Mouse (Mus musculus): ENCODE data around the gene Vapa. TPM values are rescaled to one million over a fixed set of nuclear protein-coding genes. Genes with fewer than 3 reads are reported as not detected.
A peak's percentile ranks its signal among the peaks of the same experiment; 100 is the strongest.

The Vapa gene
- total RNA-seq, 2 experiments from 2014 or later: 149 TPM

DNA sequence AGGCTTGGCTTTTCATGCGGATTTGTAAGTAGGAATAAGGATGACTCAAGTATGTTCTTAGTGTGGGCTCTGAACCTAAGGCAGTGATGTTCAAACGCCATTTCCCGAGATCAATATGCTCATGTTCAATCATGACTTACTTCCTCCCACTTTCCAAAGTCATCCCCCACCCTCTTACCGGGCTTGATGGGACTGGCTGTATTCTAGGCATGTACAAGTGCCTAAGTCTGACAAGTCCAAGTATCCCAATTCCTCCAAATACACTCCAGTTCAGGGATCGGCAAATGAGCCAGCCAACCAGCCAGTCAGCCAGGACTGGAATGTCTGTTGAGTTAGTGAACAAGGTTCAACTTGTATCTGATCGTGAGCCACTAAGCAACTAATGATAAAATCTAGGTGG, 12.9 kb upstream of the Vapa start:
- DNase-seq (ENCODE audit: low spot score in 2 of 2): no peak

DNA sequence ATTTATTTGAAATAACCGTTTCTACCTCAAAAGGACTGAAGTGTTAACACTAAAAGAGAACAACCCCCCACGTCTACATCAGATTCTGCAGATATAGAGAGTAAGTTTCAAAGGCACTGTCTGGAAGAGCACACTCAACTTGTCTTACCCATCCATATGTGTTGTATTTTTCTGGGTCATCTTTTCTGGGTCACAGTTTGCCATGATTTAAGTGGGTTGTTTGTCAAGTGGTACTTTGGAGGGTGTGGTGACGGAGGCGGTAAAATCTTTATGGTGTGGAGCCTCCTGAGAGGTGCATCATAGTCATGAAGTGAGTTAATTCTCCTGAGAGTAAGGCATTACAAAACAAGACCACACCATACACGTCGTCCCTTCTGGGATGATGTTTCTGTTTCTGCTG, 12.2 kb upstream of the Vapa start:
- DNase-seq (ENCODE audit: low spot score in 2 of 2): no peak

DNA sequence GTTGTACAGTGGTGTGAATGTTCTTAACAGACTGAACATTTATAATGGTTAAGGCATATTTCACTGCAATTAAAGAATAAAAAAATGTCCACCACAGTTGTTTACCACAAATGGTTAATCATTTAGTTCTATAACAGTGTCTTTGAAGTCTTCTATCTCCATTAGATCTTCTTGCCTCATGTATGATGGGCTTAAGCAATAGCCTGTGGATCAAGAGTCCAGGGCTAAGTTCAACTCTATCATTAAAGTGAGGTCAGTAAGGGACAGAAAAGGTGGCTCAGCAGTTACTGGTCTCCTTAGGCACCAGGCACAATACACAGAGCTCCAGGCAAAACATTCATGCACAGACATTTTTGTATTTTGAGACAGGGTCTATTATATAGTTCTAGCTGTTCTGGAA, 9.8 kb upstream of the Vapa start:
- DNase-seq (ENCODE audit: low spot score in 2 of 2): no peak

DNA sequence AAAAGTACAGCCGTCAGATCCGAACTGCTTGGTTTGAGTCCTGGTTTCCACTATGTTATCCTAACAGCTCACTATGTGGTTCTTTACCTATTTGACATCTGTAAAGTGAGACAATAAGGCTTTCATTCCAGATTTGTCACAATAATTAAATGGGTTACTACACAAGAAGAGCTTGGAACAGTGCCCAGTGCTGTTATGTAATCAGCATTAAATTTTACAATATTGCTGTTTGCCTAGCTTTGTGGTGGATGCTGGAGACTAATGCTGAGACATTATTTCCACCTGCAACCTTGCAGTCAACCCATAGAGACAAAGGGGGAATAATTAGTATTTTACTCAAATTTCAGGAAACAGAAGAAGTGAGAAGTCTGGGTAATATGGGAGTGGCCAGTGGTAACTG, 5.1 kb upstream of the Vapa start:
- no peak for DNase-seq (ENCODE audit: low spot score in 2 of 2)

DNA sequence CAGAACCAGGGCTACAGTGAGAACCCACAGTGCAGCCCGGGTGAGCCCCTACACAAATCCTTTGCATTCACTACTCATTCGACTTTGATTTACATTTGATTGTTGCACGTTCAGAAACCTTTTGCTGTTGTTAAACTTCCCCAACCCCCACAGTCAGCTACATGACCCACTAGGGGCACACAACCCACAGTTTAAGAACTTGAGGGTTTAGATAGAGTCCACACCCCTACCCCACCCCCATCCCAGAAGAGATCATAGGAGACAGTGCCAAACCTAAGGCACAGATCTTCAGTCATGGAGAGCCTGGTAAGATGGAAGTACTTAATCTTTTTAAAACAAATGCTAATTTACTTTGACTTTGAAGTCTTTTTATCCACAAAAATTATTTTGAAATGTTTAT, 2.3 kb upstream of the Vapa start:
- DNase-seq (ENCODE audit: low spot score in 2 of 2): no peak

DNA sequence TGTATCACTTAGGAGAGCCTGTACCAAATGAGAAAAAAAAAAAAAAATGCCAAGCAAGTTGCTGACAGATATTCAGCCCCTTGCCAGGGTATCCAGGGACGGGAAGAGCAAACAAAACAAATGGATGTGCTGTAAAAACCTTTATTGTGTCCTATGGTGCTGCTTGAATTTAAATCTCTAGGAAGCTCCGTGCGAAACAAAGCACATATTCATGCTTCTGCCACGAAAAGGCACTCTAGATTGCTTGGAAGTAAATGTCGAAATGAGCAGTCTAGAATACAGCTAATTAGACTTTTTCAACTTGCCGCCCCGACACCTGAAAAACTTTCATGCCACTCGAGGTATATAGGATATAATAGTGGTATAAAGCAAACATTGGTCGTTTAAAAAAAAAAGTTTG, 1.1 kb upstream of the Vapa start:
- DNase-seq (ENCODE audit: low spot score in 2 of 2): no peak

DNA sequence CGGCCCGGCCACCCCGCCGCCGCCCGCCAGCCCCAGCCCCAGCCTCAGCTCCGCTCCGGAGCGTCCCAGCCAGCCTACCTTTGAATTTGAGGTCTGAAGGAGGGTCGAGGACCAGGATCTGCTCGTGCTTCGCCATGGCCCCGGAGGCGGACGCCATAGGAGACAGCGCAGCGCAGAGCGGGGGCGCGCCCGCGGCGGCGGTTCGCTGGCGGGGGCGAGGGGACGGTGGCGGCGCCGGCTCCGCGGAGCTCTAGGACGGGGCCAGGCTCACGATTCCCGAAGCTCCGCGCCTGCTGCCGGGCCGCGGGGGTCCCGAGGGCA, 253 bp downstream of the Vapa start:
- no peak for DNase-seq (ENCODE audit: low spot score in 2 of 2)

DNA sequence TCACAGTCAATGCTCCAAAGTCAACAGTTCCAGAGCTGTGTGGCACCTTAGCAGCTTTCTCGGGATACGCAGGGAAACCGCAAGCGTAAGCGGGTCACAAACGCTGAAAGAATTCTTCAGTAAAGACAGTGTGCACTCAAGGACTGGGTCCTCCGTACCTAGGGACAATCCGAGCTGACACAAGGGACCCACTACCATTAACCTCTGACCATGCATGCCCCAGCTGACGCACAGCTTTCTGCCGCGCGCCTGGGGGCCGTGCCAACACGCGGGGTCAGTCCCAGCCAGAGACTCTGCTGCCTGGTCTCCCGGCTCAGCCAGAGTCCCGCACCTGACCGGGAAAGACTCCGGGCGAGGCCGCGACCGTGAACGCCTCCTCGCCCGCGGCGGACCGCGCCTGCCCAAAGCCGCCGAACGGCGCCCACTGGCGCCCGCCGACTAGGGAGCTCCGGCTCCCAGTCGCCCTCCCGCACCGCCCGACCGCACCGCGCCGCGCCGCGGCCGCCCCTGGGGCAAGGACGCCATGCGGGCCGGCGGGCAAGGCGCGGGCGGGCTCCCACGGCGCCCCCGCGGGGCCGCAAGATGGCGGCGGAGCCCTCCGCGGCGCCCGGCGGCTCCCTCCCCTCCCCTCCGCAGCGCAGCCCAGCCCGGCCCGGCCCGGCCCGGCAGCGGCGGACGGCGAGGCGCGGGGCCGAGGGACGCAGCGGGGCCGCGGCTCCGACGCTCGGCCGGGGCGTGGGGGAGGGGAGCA, 789 bp downstream of the Vapa start:
- peak; percentile 22 to 47 for DNase-seq (ENCODE audit: low spot score in 2 of 2)

DNA sequence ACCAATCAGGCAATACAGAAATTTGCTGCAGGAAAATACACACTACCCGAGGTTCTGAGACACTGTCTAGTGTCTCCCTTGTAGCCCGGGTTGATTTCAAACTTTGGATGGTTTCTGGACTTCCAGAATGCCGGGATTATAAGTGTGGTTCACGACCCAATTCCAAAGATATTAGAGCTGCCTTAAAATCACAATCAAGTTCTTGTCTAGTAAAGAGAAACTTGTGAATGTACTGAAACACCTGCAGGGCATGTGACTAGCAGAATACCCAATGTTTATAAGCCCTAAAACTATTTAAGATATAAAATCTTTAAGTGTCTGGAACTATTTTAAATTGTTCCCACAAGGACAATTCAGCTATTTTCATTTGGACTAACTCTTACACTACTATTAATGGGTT, 1.6 kb downstream of the Vapa start:
- no peak for DNase-seq (ENCODE audit: low spot score in 2 of 2)

DNA sequence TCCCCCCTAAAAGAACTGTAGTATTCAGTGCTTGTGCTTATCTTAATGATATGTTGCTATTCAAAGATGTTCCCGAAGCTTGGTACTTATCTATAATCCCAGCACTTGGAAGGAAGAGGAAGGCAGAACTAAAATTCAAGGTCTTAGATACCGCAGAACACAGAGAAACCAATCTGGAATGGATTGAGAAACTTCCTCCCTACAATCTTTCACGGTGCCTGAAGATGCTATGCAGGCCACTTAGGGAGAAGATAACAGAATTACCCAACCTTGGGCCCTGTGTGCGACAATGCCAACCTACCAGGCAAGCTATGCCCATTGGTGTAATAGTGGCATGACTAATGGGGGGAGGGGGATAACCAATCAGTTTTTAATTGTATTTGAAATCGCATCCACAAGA, 4.6 kb downstream of the Vapa start:
- no peak for DNase-seq (ENCODE audit: low spot score in 2 of 2)

DNA sequence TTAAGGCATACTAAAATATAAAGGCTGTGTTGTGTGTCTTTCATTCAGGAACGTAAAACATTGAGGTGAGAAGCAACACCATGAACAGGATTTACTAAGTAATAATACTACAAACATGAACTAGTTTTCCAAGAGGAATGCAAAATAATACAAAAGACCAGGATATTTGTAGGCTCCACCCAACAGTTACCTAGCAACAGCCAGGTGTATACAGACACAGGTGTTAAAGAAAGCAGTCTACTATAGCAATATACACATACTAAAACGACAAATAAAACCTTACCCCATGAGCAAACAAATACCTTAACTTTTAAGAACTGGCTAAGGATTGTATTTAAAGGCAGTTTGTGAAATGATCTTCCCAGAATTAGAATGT, 5.1 kb downstream of the Vapa start:
- no peak for DNase-seq (ENCODE audit: low spot score in 2 of 2)

DNA sequence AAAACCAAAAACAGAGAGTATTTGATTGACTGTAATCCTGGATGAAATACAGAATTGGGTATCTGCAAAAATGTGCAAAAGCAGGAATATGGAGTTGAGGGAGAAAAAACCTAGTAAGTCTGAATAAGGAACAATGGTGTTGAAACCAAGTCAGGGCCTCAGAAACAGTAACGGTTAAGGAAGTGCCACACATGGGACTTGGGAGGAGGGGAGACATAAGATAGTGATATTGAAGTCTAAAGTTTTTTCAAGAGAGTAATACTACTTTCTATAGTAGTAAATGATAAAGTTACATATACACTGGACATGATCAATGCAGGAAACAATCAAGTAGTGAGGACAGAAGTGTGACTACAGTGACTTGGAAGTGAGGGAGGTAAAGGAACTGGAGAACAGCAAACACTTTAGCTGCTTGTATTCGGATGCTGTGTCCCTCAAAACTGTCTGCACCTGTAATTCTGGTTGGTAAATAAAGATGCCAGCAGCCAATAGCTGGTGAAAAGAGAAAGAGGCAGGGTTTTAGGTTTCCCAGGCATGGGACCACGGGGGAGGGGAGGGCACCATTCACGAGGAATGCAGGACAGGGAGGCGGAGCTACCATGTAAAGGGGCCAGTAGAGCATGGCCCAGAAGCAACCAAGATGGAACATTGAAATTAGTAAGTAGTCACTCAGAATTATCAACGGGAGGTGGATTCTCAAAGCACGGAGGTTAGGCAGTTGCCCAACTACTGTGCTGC, 5.6 kb downstream of the Vapa start:
- no peak for DNase-seq (ENCODE audit: low spot score in 2 of 2)

DNA sequence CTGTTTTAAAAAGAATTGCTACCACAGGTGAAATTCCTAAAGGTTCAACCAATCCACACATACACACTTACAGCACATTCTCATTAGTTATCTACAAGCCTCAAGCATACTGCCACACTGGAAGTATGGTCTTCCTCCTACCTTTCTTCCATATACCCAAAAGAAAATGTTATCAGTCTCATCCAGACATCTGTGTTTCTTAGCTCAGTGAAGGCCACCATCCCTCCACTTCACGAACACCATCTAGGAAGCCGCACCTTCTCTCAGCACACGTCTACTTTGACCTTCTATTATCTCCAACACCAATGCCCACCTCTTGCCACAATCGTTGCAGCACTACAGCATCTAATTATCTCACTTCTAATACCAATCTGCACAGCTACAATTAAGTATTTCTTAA, 7.3 kb downstream of the Vapa start:
- no peak for DNase-seq (ENCODE audit: low spot score in 2 of 2)

DNA sequence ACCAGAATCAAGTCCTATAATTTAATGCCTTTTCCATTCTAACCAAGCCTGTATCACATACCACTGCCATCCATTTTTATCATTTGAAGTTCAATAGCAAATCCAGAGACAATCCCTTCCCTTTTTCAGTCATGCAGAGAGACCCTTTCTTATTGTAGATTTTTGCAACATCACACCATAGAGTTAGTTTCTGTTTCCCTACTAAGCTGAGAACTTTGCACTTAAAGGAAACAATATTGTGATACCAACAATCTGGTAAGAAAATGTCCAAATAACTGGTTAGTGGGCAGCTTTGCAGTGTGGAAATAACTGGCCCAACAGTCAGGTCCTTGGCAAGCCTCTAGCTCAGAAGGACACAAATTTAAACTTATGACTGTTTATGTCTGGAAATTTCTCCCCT, 8.5 kb downstream of the Vapa start:
- no peak for DNase-seq (ENCODE audit: low spot score in 2 of 2)

DNA sequence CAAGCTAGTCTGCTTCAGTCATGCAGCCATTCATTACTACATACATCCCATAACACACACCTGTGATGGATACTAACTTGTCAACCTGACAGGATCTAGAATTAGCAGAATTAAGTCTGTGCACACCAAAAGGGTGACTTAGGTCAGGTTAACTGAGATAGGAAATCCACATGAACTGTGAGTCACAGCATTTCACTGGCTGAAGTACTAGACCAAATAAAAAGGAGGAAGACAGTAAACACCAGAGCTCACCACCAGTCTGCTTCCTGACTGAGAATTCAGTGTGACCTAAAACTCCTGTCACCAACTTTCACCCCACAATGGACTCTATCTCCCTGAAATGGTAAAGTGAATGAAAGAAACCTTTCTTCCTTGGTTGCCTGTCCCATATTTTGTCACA, 9.0 kb downstream of the Vapa start:
- no peak for DNase-seq (ENCODE audit: low spot score in 2 of 2)

DNA sequence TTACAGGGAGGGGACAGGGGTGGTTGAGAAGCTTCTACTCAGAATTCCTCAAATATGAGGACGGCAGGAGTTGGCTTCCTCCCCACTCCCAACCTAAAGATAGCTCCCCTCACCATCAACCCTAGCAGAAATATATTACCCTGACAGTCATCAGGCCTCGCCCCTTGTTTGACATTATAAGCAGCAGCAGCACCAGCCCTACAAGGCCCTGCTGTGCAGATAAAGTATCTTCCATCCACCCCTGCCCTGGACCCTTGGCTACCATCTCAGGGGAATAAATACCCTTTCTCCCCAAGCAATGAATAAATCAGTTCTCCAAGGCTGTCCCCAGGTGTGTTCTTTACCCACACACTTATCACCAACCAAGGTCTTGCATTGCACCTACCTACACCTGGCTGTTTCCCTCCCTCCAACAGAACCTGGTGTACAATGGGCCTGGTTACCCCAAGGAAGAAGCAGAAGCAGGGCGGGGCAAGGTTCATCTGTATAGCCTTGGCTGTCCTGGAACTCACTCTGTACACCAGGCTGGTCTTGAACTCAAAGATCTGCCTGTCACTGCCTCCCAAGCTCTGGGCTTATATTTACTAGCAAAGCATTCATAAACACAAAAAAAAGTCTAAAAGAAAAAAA, 15.4 kb downstream of the Vapa start:
- no peak for DNase-seq (ENCODE audit: low spot score in 2 of 2)

DNA sequence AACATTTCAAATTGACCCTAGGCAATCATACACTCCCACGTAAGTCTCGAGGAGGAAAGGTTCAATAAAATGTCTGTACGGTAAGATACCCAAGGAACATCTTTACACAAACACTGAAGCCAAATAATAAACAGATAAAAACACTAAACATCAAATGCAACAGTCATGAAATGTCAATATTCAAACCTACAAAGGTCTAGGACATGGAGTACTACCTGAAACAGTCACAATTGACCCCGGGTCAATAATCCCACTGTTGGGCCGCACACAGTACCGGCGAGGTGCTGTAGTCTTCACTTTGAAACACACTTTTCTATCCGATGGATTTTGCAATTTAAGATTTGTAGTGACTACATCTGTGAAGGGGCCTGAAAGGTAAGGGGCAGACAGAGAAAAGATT, 18.7 kb downstream of the Vapa start:
- no peak for DNase-seq (ENCODE audit: low spot score in 2 of 2)

DNA sequence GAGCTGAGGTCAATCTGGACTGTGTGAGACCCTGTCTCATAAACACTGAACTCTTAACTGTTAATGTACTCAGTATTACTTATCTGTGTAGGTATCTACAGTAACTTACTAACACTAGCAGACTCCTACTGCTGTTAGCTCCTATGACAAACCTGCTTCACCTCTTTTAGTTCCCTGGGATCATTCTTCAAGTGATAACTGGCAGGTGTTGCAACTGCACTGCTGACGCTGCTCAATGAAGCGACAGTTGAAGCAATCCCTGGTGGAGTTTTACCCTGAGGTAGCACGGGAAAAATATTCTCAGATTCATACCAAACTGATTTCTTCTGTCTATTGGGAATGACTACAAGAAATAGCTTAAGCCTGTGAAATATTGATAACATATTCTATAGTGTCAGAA, 26.5 kb downstream of the Vapa start:
- DNase-seq (ENCODE audit: low spot score in 2 of 2): no peak

DNA sequence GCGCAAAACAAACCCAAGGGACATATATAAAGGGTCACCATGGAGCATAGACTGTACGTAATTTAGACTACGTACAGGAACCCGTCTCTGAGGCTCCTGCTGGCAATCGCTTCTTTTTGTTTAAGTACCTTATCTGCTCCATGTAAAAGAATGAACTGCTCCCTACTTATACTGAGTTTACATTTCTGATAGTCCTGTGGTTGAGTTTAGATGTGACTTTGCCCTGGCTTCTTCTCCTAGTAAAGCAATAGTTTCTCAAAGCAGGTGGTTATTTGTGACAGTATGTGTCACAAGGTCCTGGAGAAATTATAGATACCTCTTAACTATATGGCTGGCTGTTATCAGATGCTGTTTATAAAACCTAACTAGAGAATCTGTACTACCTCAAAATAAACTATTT, 31.9 kb downstream of the Vapa start:
- DNase-seq (ENCODE audit: low spot score in 2 of 2): no peak

DNA sequence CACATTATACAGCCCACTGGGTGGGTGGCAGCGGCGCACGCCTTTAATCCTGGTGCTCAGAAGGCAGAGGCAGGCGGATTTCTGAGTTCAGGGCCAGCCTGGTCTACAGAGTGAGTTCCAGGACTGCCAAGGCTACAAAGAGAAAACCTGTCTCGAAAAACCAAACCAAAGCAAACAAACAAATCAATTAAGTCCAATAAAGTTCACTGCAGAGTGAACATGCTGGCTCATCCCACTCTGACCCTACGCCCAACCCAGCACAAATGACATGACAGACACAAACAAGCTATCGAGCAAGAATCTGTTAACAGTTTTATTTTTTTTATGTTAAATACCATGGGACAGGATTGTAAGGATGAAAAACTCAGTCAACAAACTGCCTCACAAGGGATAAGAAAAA, 33.6 kb downstream of the Vapa start:
- no peak for DNase-seq (ENCODE audit: low spot score in 2 of 2)

DNA sequence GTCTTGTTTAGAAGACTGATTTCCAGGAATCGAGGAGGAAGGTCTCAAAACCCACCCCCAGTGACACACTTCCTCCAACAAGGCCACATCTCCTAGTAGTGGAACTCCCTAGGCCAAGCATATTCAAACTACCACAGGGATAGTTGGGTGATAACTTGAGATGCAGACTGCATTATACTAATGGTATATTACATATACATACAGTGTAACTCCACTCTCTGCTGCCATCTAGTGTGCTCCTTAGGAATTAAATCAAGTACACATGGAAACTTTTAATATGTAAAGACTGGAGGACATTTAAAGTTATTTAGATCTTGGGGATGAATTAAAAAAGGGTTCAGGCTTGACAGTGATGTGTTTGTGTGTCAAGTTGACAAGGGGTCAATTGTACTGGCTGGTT, 38.0 kb downstream of the Vapa start:
- no peak for DNase-seq (ENCODE audit: low spot score in 2 of 2)

DNA sequence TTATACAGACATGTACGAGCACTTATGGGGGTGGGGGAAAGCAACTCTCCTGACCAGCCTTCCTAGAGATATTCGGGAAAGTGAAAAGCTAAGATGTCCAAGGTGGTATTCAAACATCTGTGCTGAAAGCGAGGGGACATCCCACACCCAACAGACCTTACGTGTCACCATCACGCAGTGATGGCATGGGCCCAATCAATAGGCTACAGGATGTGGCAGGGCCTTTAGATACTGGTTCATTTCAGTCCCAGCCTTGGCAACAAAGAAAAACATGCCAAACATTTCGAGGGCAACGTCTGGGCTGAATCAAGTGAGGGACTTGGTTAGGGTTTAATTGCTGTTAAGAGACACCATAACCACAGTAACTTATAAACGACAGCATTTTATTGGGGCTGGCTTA, 38.5 kb downstream of the Vapa start:
- DNase-seq (ENCODE audit: low spot score in 2 of 2): no peak

DNA sequence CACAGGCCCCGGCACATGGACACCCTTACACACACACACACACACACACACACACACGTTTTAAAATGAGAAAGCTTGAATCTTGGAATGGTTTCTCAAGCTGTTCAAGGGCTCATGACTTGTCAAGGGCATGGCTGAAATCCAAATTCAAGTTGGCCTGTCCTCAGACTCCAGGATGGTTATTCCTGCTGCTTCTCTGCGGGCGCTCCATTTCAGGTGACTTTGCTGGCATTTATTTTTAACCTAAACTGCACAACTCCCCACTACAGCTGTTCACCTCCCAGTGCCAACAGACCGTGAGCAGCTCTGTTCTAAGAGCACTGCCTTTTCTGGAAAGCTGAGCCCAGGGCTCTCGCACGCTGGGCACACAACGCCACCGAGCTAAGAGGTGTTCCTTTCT, 41.5 kb downstream of the Vapa start:
- DNase-seq (ENCODE audit: low spot score in 2 of 2): peak in 1 of 2 experiments; percentile 28
